Mouse (Mus musculus): ENCODE measurements around the gene Scd2. TPM values are rescaled to one million over a fixed set of nuclear protein-coding genes. Genes with fewer than 3 reads are reported as not detected.

Scd2 gene
- total RNA-seq, 2 experiments from 2014 or later: 30.3 to 34.6 TPM

DNA sequence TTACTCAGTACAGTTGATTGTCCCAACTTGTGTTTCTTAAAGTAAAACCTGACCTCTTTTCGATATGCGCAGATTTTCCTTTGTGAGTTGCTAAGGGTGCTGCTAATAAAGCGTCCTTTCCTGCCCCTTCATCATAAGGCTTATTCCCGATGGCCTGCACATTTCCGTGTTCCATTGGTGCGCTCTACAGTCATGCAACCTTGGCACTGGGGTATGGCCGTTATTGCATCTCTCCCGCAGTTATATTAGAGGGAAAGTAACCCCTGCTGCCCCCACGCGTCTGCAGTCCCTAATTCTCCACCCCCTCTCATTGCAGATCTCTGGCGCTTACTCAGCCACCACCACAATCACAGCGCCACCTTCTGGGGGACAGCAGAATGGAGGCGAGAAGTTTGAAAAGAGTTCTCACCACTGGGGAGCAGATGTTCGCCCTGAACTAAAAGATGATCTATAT is 1.1 kb downstream of the Scd2 start:
- DNase-seq: peak; percentile 91 to 95
- intact Hi-C loops (cut with DNase I): loop anchor here (1.0 to 2.0 kb wide), 3 partner anchors 27 to 100 kb away; no protein-coding TSS in a partner anchor

- intact Hi-C loops (cut with DNase I): loop anchor here (1.0 to 2.0 kb wide), 2 partner anchors 50 to 100 kb away; no protein-coding TSS in a partner anchor
- DNase-seq: peak; percentile 48 to 55
These were observed 1.8 kb downstream of the Scd2 start for GRCm38 (mm10) chr19:44295251-44295650.

GRCm38 (mm10) chr19:44295741-44296140 is 2.3 kb downstream of the Scd2 start:
- intact Hi-C loops (cut with DNase I): loop anchor here (1.0 to 2.0 kb wide), 2 partner anchors 50 to 101 kb away; no protein-coding TSS in a partner anchor
- peak; percentile 89 to 91 for DNase-seq

GRCm38 (mm10) chr19:44296186-44296585 is 2.7 kb downstream of the Scd2 start:
- intact Hi-C loops (cut with DNase I): no loop called here
- DNase-seq: no peak

- intact Hi-C loops (cut with DNase I): no loop called here
- DNase-seq: no peak
These were observed 3.7 kb downstream of the Scd2 start for GRCm38 (mm10) chr19:44297068-44297760.

DNA sequence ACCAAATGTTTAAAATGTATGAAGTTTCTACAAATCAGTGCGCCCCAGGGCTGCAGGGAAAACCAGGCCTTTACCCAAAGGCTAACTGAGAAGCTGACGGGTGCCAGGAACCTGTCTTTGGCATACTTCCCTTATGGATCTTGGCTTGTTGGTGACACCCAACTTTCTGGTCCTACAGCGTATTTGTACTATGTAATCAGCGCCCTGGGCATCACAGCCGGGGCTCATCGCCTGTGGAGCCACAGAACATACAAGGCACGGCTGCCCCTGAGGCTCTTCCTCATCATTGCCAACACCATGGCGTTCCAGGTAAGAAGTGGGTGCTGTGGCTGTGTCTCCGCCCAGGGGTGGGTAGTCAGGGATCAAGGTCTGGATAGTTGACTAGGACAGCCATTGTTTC is 4.4 kb downstream of the Scd2 start:
- no peak for DNase-seq
- intact Hi-C loops (cut with DNase I): no loop called here

- no peak for DNase-seq
- intact Hi-C loops (cut with DNase I): no loop called here
These were observed 5.6 kb downstream of the Scd2 start for GRCm38 (mm10) chr19:44299078-44299477.

DNA sequence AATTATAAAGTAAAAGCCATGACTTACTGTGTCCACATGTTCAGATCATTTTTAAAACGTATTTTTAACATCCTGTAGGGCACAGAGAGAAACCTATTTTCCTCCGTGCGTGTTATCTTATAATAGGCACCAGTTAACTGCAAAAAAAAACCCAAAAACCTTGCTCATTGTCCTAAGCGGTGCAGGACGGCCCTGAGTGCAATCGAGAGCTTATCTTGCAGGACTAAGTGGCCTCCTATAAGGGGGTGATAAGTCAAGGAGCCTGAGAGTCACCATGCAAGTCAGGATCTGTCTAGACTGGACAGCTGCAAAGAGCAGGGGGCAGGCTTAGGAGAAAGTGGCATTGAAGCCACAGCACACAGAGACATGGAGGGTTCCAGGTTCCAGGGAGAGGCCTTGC is 6.4 kb downstream of the Scd2 start:
- DNase-seq: no peak
- intact Hi-C loops (cut with DNase I): no loop called here

GRCm38 (mm10) chr19:44300520-44300919 is 7.0 kb downstream of the Scd2 start:
- DNase-seq: no peak
- intact Hi-C loops (cut with DNase I): no loop called here

DNA sequence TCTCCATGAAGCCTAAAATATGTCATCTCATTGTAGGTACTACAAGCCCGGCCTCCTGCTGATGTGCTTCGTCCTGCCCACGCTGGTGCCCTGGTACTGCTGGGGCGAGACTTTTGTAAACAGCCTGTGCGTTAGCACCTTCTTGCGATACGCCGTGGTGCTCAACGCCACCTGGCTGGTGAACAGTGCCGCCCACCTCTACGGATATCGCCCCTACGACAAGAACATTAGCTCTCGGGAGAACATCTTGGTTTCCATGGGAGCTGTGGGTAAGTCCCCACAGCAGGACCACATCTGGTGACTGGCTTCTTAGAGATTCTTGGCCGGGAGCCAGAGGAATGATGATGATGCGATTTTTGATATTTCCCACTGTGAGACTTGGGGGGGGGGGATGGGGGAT is 7.7 kb downstream of the Scd2 start:
- DNase-seq: no peak
- intact Hi-C loops (cut with DNase I): no loop called here

GRCm38 (mm10) chr19:44301671-44302305 is 8.3 kb downstream of the Scd2 start:
- no peak for DNase-seq
- intact Hi-C loops (cut with DNase I): no loop called here

DNA sequence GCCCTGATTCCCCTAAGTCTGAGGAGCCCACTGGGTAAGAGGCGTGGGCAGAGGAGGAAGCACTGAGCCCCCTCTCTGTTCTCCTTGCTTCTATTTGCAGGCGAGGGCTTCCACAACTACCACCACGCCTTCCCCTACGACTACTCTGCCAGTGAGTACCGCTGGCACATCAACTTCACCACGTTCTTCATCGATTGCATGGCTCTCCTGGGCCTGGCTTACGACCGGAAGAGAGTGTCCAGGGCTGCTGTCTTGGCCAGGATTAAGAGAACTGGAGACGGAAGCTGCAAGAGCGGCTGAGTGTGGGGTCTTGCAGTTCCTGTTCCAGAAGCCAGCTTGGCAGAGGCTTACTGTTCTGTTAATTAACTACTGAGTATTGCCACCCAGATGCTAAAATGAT is 9.4 kb downstream of the Scd2 start:
- DNase-seq: no peak
- intact Hi-C loops (cut with DNase I): no loop called here

DNA sequence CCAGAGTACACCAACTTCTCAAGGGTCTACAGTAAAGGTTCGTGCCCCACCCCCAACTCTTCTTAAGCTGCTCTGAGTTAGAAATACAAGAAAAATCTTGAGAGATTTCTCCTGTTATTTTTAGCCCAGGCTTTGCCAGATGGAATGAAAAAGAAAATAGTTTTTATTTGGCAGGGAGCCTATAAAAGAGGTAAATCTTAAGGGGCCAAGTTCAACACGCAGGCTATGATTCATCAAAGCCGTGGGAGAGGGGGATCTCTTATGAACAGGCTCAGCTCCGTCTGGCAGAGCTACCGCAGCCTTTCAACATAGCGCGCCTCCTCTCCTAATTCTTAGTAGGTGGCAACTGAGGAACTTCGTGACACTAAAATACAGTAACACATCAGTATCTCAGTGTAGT is 10.0 kb downstream of the Scd2 start:
- DNase-seq: no peak
- intact Hi-C loops (cut with DNase I): no loop called here

DNA sequence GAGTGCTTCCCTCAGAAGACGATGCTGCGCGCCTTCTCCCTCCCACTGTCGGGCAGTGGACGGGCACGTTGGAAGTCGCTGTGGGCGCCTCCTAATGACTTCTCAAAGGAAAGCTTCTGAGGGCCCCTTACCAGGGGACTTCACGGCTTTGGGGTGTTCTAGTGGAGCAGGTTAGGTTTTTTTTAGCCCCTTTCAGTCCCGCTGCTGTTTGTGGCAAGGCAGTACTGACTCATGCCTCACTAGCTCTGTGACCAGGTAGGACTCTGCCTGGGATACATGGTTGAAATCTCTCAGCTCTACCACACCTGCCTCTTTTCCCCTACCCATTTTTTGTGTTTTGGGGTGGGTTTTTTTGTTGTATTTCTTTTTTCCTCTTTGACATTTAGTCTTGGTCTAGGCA is 10.9 kb downstream of the Scd2 start:
- no peak for DNase-seq
- intact Hi-C loops (cut with DNase I): no loop called here

DNA sequence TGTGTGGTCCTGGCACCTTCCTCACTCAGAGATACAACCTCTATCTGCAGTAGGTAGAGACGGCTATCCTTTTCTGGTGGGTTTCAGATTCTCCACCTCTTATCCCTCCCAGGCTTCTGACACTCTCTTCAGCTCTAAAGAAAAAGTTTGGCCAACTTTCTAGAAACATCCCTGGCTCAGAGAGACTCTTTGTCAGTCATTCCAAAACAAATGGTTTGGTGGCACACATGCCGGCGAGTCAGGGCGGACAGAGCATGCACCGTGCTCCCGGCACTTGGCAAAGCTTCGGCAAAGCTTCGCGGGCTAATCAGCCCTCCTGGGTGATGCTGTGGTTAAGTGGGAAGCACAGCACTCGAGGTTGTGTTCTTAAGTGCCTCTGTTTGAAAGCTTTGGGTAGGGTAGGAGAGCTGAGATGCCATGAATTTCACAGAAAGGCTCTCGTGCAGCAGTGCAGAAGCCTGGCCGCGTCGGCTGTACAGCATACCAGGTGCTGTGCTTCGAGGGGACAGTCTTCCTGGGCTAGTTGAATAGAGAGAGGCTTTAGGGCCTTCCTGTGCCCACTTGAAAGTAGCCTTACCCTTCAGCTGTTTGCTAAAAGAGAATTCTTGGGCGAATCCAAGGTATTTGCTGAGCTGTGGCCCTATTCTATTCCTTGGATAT is 11.5 kb downstream of the Scd2 start:
- intact Hi-C loops (cut with DNase I): no loop called here
- no peak for DNase-seq

DNA sequence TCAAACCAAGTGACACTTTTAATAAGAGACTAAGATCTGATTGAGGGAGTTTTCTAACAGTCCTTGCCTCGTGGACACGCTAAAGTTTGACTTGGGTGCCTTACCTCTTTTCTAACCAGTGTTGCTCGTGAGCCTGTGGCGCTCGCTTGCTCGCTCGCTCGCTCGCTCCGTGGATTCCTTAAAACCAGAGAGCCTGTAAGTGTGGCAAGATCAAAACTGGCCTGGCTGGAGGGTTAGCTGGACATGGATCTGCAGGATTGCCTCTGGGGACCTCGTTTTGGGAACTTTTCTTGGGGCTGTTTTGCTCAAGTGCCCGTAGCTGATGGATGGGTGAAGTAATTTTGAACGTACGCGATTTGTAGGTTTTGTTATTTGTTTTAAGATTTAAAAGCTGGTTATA is 12.2 kb downstream of the Scd2 start:
- DNase-seq: no peak
- intact Hi-C loops (cut with DNase I): no loop called here

DNA sequence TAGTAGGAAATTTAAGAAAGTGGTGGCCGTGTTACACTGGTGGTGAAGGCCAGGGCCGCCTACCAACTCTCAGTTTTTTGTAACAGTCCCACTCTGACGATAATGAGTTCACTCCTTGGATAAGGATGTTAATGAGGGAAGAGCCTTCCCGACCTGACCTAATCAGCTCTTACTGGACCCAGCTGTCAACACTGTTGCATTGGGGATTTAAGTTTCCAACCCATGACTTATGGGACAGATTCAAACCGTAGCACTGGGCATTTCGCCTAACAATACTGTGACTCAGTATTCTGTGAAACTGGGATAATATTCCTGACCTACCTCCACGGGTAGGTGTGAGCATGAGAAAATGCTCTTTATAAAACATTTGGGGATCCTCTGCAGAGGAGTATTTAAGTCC is 12.7 kb downstream of the Scd2 start:
- intact Hi-C loops (cut with DNase I): no loop called here
- DNase-seq: no peak

- no peak for DNase-seq
- intact Hi-C loops (cut with DNase I): no loop called here
These were observed 13.8 kb downstream of the Scd2 start for GRCm38 (mm10) chr19:44307101-44307914.

DNA sequence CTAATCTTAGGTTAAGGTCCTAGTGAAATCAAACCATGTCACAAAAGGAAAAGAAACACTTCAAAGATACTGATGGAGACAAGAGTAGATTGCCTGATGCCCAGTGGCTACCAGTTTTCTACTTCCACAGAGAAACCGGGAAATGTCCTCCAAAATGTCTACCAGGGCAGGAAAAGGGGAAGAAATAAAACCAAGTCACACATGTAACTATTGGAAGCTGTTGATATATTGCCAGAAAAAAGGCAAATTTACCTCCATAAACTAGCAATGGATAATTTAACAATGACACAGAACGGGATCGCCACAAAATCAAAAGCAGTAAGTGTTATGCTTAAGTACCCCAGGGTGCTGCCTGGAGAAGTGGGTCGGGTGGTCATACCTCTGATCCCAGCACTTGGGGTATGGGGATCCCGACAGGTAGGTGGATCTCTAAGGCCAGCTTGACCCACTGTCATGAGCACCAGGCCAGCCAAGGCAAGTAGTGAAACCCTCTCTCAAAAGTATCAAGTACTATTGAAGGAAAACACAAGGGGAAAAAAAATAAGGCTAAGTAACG is 14.5 kb downstream of the Scd2 start:
- intact Hi-C loops (cut with DNase I): no loop called here

DNA sequence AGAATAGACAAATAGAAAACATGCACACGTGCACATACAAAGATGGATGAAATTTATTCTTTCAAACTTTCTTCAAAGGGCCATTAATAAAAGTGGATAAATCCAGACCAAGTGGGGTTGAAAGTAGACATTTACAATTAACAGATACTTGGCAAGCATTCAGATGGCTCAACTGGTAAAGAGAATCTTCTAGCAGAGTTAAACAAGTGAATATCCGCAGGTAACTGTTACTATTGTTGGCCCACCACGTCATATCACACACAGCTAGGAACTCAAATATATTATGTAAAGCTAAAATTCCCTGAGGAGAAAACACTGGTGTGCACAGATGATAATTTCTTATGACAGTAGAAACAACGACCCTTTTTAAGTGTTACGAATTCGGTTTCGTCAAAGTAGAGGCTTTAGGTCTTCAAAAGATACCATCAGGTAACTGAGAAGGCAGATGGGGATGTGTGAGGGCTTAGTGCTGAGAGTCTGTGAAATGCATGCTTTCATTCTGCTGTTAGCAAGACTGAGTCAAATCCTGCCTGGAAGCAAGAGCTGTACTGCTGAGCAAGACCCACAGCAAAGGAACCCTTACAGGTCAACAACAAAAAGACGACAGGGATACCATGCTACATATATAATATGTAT is 15.3 kb downstream of the Scd2 start:
- no peak for DNase-seq
- intact Hi-C loops (cut with DNase I): no loop called here

More for the DNA sequence above, 14.5 kb downstream of the Scd2 start:
- no peak for DNase-seq
